Mouse (Mus musculus) Patski (cell line): ENCODE measurements around the gene Defb47. TPM values are rescaled to one million over a fixed set of nuclear protein-coding genes. Genes with fewer than 3 reads are reported as not detected.

Experiments
- ATAC-seq: fragments of 100-300 bp; one replicate; pipeline ENCODE4 v1.8.0; 2021
- CTCF ChIA-PET: fragments of 350-600 bp; sonication (Branson Sonifier 250); formaldehyde crosslinking; loops from one replicate; lab custom pipeline; 2022; ENCODE audit warnings: inconsistent platforms; lab: Charles Lee
- POLR2A ChIA-PET: fragments of 350-600 bp; sonication (Branson Sonifier 250); formaldehyde crosslinking; loops from one replicate; lab custom pipeline; 2022; ENCODE audit warnings: antibody characterized with exemption, inconsistent platforms; lab: Charles Lee
- DNase-seq: peaks from one replicate; pipeline ENCODE4 v3.0.0-alpha.2; 2011; ENCODE audit warnings: low read depth, low spot score
- H3K27me3 ChIP-seq: fragments of 371-371 bp; one replicate; pipeline ENCODE4 v1.5.1; 2021
- CTCF ChIP-seq: fragments of 100-300 bp; IDR thresholded peaks from one replicate; pipeline ENCODE4 v1.5.1; 2021
- in situ Hi-C: fragments of 300-500 bp; cut with MboI; formaldehyde crosslinking; loops from 3 replicates; pipeline ENCODE4 v1.11.1; 2018; ENCODE audit warnings: low pct_unique_long_range_greater_than_20kb, mixed read lengths
- polyA plus RNA-seq: library from polyadenylated mRNA; unstranded; gene quantifications from one replicate; pipeline ENCODE4 v1.2.3, GENCODE M21; 2021

The Defb47 gene
- polyA plus RNA-seq: 2.2 TPM

- ATAC-seq (no peak), DNase-seq (no peak)
- POLR2A ChIA-PET: no interaction called here
- no peak for TF ChIP-seq CTCF
- CTCF ChIA-PET: no interaction called here
- no peaks in the 10 kb centered on the region for H3K27me3 ChIP-seq
- in situ Hi-C loops: no loop called here
Measured at GRCm38 (mm10) chr14:62997777-62998176, at the start of gene Defb47. Gene Defb47, plus strand, starts transcription at chr14:62998077.

GRCm38 (mm10) chr14:62956091-62956490, 41.8 kb upstream of the Defb47 start:
- no peak for ATAC-seq
- no peaks in the 10 kb centered on the region for H3K27me3 ChIP-seq
- no peak for DNase-seq
- POLR2A ChIA-PET: no interaction called here
- CTCF ChIA-PET: interaction anchor here (1.2 to 1.5 kb wide), 3 partner anchors 10 to 21 kb away, joined by 3 to 5 read pairs (median 4); no protein-coding TSS in a partner anchor
- in situ Hi-C loops: no loop called here
- no peak for TF ChIP-seq CTCF

- DNase-seq (no peak), ATAC-seq (no peak)
- no peaks in the 10 kb centered on the region for H3K27me3 ChIP-seq
- TF ChIP-seq CTCF: no peak
- ChIA-PET CTCF (no interaction called here), POLR2A (no interaction called here)
- in situ Hi-C loops: no loop called here
Measured at GRCm38 (mm10) chr14:62963632-62964031, 34.2 kb upstream of the Defb47 start.

GRCm38 (mm10) chr14:62965342-62965741, 32.5 kb upstream of the Defb47 start:
- in situ Hi-C loops: no loop called here
- H3K27me3 ChIP-seq: no peaks in the 10 kb centered on the region
- no peak for DNase-seq
- TF ChIP-seq CTCF: no peak
- CTCF ChIA-PET: interaction anchor here (0.9 to 1.3 kb wide), 2 partner anchors 9 to 23 kb away, joined by 3 to 5 read pairs; no protein-coding TSS in a partner anchor
- POLR2A ChIA-PET: no interaction called here
- ATAC-seq: no peak

- DNase-seq (no peak), ATAC-seq (no peak)
- ChIA-PET POLR2A (no interaction called here), CTCF (interaction anchor here (0.9 to 1.3 kb wide), 3 partner anchors 9 to 24 kb away, joined by 3 to 5 read pairs (median 3); no protein-coding TSS in a partner anchor)
- TF ChIP-seq CTCF: no peak
- no peaks in the 10 kb centered on the region for H3K27me3 ChIP-seq
- in situ Hi-C loops: no loop called here
Measured at GRCm38 (mm10) chr14:62965811-62966520, 31.9 kb upstream of the Defb47 start.

- in situ Hi-C loops: loop anchor here (10.0 kb wide), 1 partner anchor 480 kb away; no protein-coding TSS in a partner anchor
- DNase-seq (no peak), ATAC-seq (no peak)
- POLR2A ChIA-PET: no interaction called here
- no peaks in the 10 kb centered on the region for H3K27me3 ChIP-seq
- TF ChIP-seq CTCF: peak; percentile 86
- CTCF ChIA-PET: interaction anchor here (0.9 kb wide), 1 partner anchor 10 kb away, joined by 3 read pairs; no protein-coding TSS in a partner anchor
Measured at GRCm38 (mm10) chr14:62975046-62975445, 22.8 kb upstream of the Defb47 start.

GRCm38 (mm10) chr14:62979815-62980214, 18.1 kb upstream of the Defb47 start:
- H3K27me3 ChIP-seq: no peaks in the 10 kb centered on the region
- in situ Hi-C loops: loop anchor here (10.0 kb wide), 1 partner anchor 485 kb away; no protein-coding TSS in a partner anchor
- CTCF ChIA-PET: interaction anchor here (0.9 to 1.1 kb wide), 2 partner anchors 11 to 339 kb away, joined by 3 read pairs; no protein-coding TSS in a partner anchor
- DNase-seq (no peak), ATAC-seq (no peak)
- TF ChIP-seq CTCF: no peak
- POLR2A ChIA-PET: no interaction called here

GRCm38 (mm10) chr14:62984410-62984809, 13.5 kb upstream of the Defb47 start, which contains the start of gene Defb48:
Gene Defb48, minus strand, starts transcription at chr14:62984510.
- ChIA-PET CTCF (interaction anchor here (1.4 kb wide), 1 partner anchor 7 kb away, joined by 3 read pairs; no protein-coding TSS in a partner anchor), POLR2A (no interaction called here)
- DNase-seq (no peak), ATAC-seq (no peak)
- TF ChIP-seq CTCF: no peak
- in situ Hi-C loops: no loop called here
- no peaks in the 10 kb centered on the region for H3K27me3 ChIP-seq

- in situ Hi-C loops: no loop called here
- peak; percentile 58 for DNase-seq
Measured at GRCm38 (mm10) chr14:62991271-62991670, 6.6 kb upstream of the Defb47 start.

GRCm38 (mm10) chr14:62991849-62992510, 5.9 kb upstream of the Defb47 start:
- ChIA-PET POLR2A (interaction anchor here (0.8 kb wide), 1 partner anchor 187 kb away, joined by 3 read pairs; no protein-coding TSS in a partner anchor), CTCF (no interaction called here)
- H3K27me3 ChIP-seq: no peaks in the 10 kb centered on the region
- TF ChIP-seq CTCF: no peak
- DNase-seq: no peak
- peak; percentile 40 for ATAC-seq
- in situ Hi-C loops: no loop called here

More at GRCm38 (mm10) chr14:62991271-62991670, 6.6 kb upstream of the Defb47 start:
- ChIA-PET POLR2A (interaction anchor here (0.8 kb wide), 1 partner anchor 187 kb away, joined by 3 read pairs; no protein-coding TSS in a partner anchor), CTCF (no interaction called here)
- no peaks in the 10 kb centered on the region for H3K27me3 ChIP-seq
- peak; percentile 75 for ATAC-seq
- no peak for TF ChIP-seq CTCF
